Mouse (Mus musculus) brain, embryonic 14.5 days (tissue): ENCODE measurements around the gene Olfr263.
"Not testable (repeated sequence)": the region's sequence is repeated elsewhere in the genome, so short reads cannot be mapped to it uniquely, and the experiment has no call there.

ENCODE experiments used
- CTCF ChIP-seq: fragments of 200-500 bp; IDR thresholded peaks from 2 replicates; pipeline ENCODE4 v1.5.1; 2012; ENCODE audit warnings: inconsistent platforms, mild to moderate bottlenecking, moderate library complexity, borderline replicate concordance; ENCODE audit not compliant: insufficient read depth, insufficient read length; ENCODE audit errors: extremely low read depth
- POLR2A ChIP-seq: fragments of 200-500 bp; IDR thresholded peaks from 2 replicates; pipeline ENCODE4 v1.6.1; 2012; ENCODE audit warnings: mild to moderate bottlenecking, inconsistent platforms, borderline replicate concordance; ENCODE audit not compliant: poor library complexity, insufficient read depth, insufficient read length, severe bottlenecking; ENCODE audit errors: extremely low read depth

- TF ChIP-seq POLR2A, CTCF: not testable (repeated sequence)
Observed at GRCm38 (mm10) chr13:21111183-21111582, 18.3 kb upstream of the Olfr263 start, which contains the start of gene Olfr1369-ps1.
